In the genomic region with DNA sequence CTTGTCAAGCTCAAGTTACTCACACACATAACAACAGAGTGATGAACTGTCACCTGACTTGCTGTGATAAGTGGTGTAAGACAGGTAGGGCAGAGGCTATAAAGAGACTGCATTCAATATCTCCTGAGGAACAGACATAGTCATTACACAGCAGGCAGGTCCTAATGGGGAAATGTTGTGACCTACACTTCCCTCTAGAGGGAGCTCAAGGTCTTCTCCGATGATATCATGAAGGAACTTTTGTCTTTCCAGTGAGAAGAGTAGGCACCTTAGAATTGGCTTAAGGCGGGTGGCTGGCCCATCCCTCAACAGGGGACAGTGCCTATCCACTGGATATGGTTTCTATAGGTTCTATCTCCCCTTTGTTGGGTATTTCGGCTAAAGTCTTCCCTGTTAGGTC, we compare ENCODE assay signal across 8 mouse cellular contexts. TPM values are rescaled to one million over a fixed set of nuclear protein-coding genes. Genes with fewer than 3 reads are reported as not detected.
A peak's percentile ranks its signal among the peaks of the same experiment; 100 is the strongest.
DNase-seq lines count a peak whose midpoint lies in the region; ATAC-seq and TF ChIP-seq lines count a peak whose summit lies in the region.
"Had no signal": no experiment of that assay in that cellular context is flagged by ENCODE, and none has a peak within 500 bp of the region (broad histone marks: within the 10 kb centered on the region; RNA-seq: fewer than 3 reads in every experiment).

No protein-coding gene starts in this region.

- ATAC-seq in forebrain, embryonic 13.5 days: peak; percentile 87
- peak; percentile 68 for ATAC-seq in hindbrain, embryonic 12.5 days (ENCODE audit: low FRiP score)
- ATAC-seq in lung, embryonic 14.5 days (ENCODE audit: insufficient read depth): peak; percentile 83

- no peak overlapping the region for H3K4me2 ChIP-seq in forebrain, embryonic 13.5 days
- H3K4me2 ChIP-seq in hindbrain, embryonic 12.5 days (replicated peaks): no peak overlapping the region
- H3K4me2 ChIP-seq in lung, embryonic 14.5 days: no peak overlapping the region

- 24% methylated on average over 3 of the region's 3 CpGs for WGBS in forebrain, embryonic 13.5 days
- 25% methylated on average over 3 of the region's 3 CpGs for WGBS in hindbrain, embryonic 12.5 days
- WGBS in lung, embryonic 14.5 days: 16% methylated on average over 3 of the region's 3 CpGs

- H3K36me3 ChIP-seq in forebrain, embryonic 13.5 days (ENCODE audit: poor library complexity, severe bottlenecking): no peaks in the 10 kb centered on the region
- no peaks in the 10 kb centered on the region for H3K36me3 ChIP-seq in hindbrain, embryonic 12.5 days
- no peaks in the 10 kb centered on the region for H3K36me3 ChIP-seq in lung, embryonic 14.5 days (ENCODE audit: insufficient read depth)

- no peak overlapping the region for H3K9ac ChIP-seq in forebrain, embryonic 13.5 days
- H3K9ac ChIP-seq in hindbrain, embryonic 12.5 days: no peak overlapping the region
- no peak overlapping the region for H3K9ac ChIP-seq in lung, embryonic 14.5 days

- no peaks in the 10 kb centered on the region for H3K4me1 ChIP-seq in forebrain, embryonic 13.5 days
- H3K4me1 ChIP-seq in hindbrain, embryonic 12.5 days: no peaks in the 10 kb centered on the region
- H3K4me1 ChIP-seq in lung, embryonic 14.5 days (ENCODE audit: insufficient read depth): no peaks in the 10 kb centered on the region

- no peak overlapping the region for H3K27ac ChIP-seq in forebrain, embryonic 13.5 days
- H3K27ac ChIP-seq in hindbrain, embryonic 12.5 days: no peak overlapping the region
- H3K27ac ChIP-seq in lung, embryonic 14.5 days (ENCODE audit: low read depth): no peak overlapping the region
- H3K27ac ChIP-seq: macrophage had no signal

- no peaks in the 10 kb centered on the region for H3K27me3 ChIP-seq in forebrain, embryonic 13.5 days
- H3K27me3 ChIP-seq in hindbrain, embryonic 12.5 days: no peaks in the 10 kb centered on the region
- H3K27me3 ChIP-seq in lung, embryonic 14.5 days (ENCODE audit: insufficient read depth, low read length): no peaks in the 10 kb centered on the region

- DNase-seq in MN1 (ENCODE audit: low spot score): peak; percentile 76
- peak; percentile 78 for DNase-seq in c-Kit-positive CD71-positive TER-119-negative erythroid progenitor cells, embryonic 14.5 days (ENCODE audit: low read depth)
- peak; percentile 73 for DNase-seq in layer of hippocampus, adult 9-10 months (ENCODE audit: low spot score)
- DNase-seq in lung, embryonic 14.5 days: peak; percentile 91
- peak; percentile 90 for DNase-seq in retina, embryonic 14.5 days (ENCODE audit: low spot score)

- no peaks in the 10 kb centered on the region for H3K9me3 ChIP-seq in forebrain, embryonic 13.5 days (replicated peaks)
- H3K9me3 ChIP-seq in hindbrain, embryonic 12.5 days (replicated peaks): no peaks in the 10 kb centered on the region
- H3K9me3 ChIP-seq in lung, embryonic 14.5 days (ENCODE audit: low read depth, low read length): no peaks in the 10 kb centered on the region

- peak; percentile 86 for TF ChIP-seq CTCF in lung, embryonic 14.5 days (IDR thresholded peaks at IDR 0.05; ENCODE audit: low read depth)

- no peak overlapping the region for H3K4me3 ChIP-seq in forebrain, embryonic 13.5 days
- no peak overlapping the region for H3K4me3 ChIP-seq in hindbrain, embryonic 12.5 days
- H3K4me3 ChIP-seq in lung, embryonic 14.5 days (ENCODE audit: low read depth, low read length): no peak overlapping the region

RNA-seq across cellular contexts. Expression of gene Aldob, which starts 18.3 kb away (rescaled TPM):
- polyA plus RNA-seq in forebrain, embryonic 13.5 days (2015; fragmentation: Nextera tagmentation; extraction: Ambion mirVana): 0.23 TPM in 2 replicates
- polyA plus RNA-seq in hindbrain, embryonic 12.5 days (2016; fragmentation: Nextera tagmentation; extraction: Ambion mirVana): 0.20 TPM in 1 of 2 replicates, not detected in the other
- polyA plus RNA-seq in lung, embryonic 14.5 days (2014; fragmentation: Nextera tagmentation; extraction: Ambion mirVana): not detected in 2 replicates
- polyA plus RNA-seq: macrophage had no signal

RNA-seq across cellular contexts. Expression of gene Tmem246, which starts 30.1 kb away (rescaled TPM):
- polyA plus RNA-seq in forebrain, embryonic 13.5 days (2015; fragmentation: Nextera tagmentation; extraction: Ambion mirVana): 27.0 and 30.0 TPM in 2 replicates
- 31.0 and 33.3 TPM in 2 replicates for polyA plus RNA-seq in hindbrain, embryonic 12.5 days (2016; fragmentation: Nextera tagmentation; extraction: Ambion mirVana)
- 19.0 and 21.9 TPM in 2 replicates for polyA plus RNA-seq in lung, embryonic 14.5 days (2014; fragmentation: Nextera tagmentation; extraction: Ambion mirVana)
- polyA plus RNA-seq: macrophage had no signal

RNA-seq across cellular contexts. Expression of gene Zfp189, which starts 46.6 kb away (rescaled TPM):
- 13.3 and 13.8 TPM in 2 replicates for polyA plus RNA-seq in forebrain, embryonic 13.5 days (2015; fragmentation: Nextera tagmentation; extraction: Ambion mirVana)
- polyA plus RNA-seq in hindbrain, embryonic 12.5 days (2016; fragmentation: Nextera tagmentation; extraction: Ambion mirVana): 14.9 and 16.7 TPM in 2 replicates
- polyA plus RNA-seq in lung, embryonic 14.5 days (2014; fragmentation: Nextera tagmentation; extraction: Ambion mirVana): 8.6 and 9.4 TPM in 2 replicates

RNA-seq across cellular contexts. Expression of gene Mrpl50, which starts 46.7 kb away (rescaled TPM):
- polyA plus RNA-seq in forebrain, embryonic 13.5 days (2015; fragmentation: Nextera tagmentation; extraction: Ambion mirVana): 82.1 and 82.3 TPM in 2 replicates
- polyA plus RNA-seq in hindbrain, embryonic 12.5 days (2016; fragmentation: Nextera tagmentation; extraction: Ambion mirVana): 80.7 and 82.2 TPM in 2 replicates
- 75.2 and 75.9 TPM in 2 replicates for polyA plus RNA-seq in lung, embryonic 14.5 days (2014; fragmentation: Nextera tagmentation; extraction: Ambion mirVana)
